Mouse (Mus musculus) olfactory bulb, adult 2 months (tissue): ENCODE data around the gene Grn.

Source experiments
- CTCF ChIP-seq: fragments of 200-500 bp; IDR thresholded peaks from 2 replicates; pipeline ENCODE4 v1.5.1; 2012; ENCODE audit warnings: low read depth, mild to moderate bottlenecking, low read length, moderate library complexity; ENCODE audit not compliant: insufficient read depth
- POLR2A ChIP-seq: fragments of 200-500 bp; IDR thresholded peaks from 2 replicates; pipeline ENCODE4 v1.6.1; 2012; ENCODE audit warnings: mild to moderate bottlenecking, low read depth, low read length, moderate library complexity; ENCODE audit not compliant: insufficient read depth

GRCm38 (mm10) chr11:102448327-102448726, 18.2 kb downstream of the Grn start:
- TF ChIP-seq CTCF: no peak
- TF ChIP-seq POLR2A: no peak
